Mouse (Mus musculus) hematopoietic stem cell, adult 5-6 weeks (primary cell): ENCODE measurements at regions not wholly inside any gene's neighbourhood (a gene's known extent, or its start where the extent isn't known, plus 50 kb on each side); places are given as distances from the start of the nearest gene placed in this dataset.

Source experiments
- ATAC-seq, 2 experiments: fragments of 125-278 bp in 1 of 2; replicated peaks in 1 of 2; 2 replicates each; pipeline ENCODE4 v1.8.0; 2016 to 2017; ENCODE audit warnings: inconsistent platforms in 2 of 2, mild to moderate bottlenecking in 2 of 2, moderate number of reproducible peaks in 2 of 2, low read depth in 1 of 2, moderate TSS enrichment in 1 of 2; ENCODE audit not compliant: low FRiP score in 2 of 2, poor library complexity in 2 of 2, severe bottlenecking in 2 of 2, insufficient read depth in 1 of 2, low TSS enrichment in 1 of 2

DNA sequence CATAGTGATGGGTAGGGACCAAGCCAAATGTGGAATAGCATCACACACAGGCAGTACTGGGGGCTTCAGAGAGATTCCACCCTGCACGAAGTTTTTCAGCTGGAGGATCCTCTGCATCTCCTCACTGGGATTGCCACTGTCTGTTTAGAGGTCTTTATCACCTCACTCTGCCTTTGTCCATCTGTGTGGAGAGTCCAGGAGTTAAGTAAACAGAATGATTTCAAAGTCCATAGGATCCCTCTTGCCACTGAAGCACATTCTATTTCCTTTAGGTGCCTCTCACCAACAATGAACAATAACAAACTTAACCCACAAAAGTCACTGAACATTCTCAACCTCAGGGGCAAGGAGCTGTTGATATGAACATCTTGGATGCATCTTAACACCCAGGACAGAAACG lies 82.7 kb downstream of the Lyplal1 start:
- no peak for ATAC-seq
